Mouse (Mus musculus) brain, embryonic 14.5 days (tissue): ENCODE measurements around the gene Zbtb20.

Experiments used
- CTCF ChIP-seq: fragments of 200-500 bp; IDR thresholded peaks from 2 replicates; pipeline ENCODE4 v1.5.1; 2012; ENCODE audit warnings: inconsistent platforms, mild to moderate bottlenecking, moderate library complexity, borderline replicate concordance; ENCODE audit not compliant: insufficient read depth, insufficient read length; ENCODE audit errors: extremely low read depth
- POLR2A ChIP-seq: fragments of 200-500 bp; IDR thresholded peaks from 2 replicates; pipeline ENCODE4 v1.6.1; 2012; ENCODE audit warnings: mild to moderate bottlenecking, inconsistent platforms, borderline replicate concordance; ENCODE audit not compliant: poor library complexity, insufficient read depth, insufficient read length, severe bottlenecking; ENCODE audit errors: extremely low read depth

DNA sequence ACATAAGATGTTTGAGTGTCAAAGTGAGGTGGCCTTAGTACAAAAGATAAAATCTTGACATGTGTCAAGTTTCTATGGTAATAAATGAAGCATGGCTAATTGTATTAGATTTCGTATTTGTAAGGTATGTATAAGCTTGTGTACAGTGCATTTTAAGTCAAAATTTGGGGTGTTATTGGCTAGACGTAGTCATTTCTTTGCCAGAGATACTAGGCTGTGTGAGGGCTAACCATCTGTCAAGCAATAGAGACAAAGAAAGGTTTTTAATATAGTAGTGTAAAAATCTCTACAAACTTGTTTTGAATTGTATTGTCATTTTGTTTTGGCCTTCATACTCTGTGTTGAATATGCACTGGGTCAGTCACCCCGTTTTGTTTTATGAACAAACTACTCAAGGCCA, 4.4 kb downstream of the Zbtb20 start:
- no peak for TF ChIP-seq POLR2A
- TF ChIP-seq CTCF: no peak
